Mouse (Mus musculus) stomach, postnatal 0 days (tissue): ENCODE measurements around the gene Agpat4.

Source experiments
- CTCF ChIP-seq: IDR thresholded peaks from 2 replicates; pipeline ENCODE4 v1.5.1; 2016; ENCODE audit warnings: antibody characterized with exemption, low read depth, mild to moderate bottlenecking, moderate library complexity
- EP300 ChIP-seq: optimal IDR thresholded peaks from 2 replicates; pipeline ENCODE3; 2016; ENCODE audit warnings: antibody characterized with exemption

DNA sequence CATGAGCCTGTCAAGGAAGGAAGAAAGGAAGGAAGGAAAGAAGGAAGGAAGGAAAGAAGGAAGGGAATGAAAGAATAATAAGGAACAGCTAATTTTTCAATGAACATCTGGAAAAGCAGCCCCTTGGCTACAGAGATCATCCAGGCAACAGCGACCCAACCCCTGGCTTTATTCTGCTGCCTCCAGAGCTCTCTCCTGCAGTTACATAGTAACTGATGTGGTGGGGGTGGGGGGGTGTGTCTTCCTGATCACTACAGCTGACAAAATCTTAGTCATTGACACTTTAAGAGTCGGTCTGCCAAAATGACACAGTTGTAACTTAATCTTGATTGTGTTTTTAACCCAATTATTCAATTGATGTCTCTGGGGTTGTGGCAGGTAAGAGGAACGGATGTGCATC lies 67.8 kb downstream of the Agpat4 start:
- no peak for TF ChIP-seq CTCF
- TF ChIP-seq EP300 = no peak
